Mouse (Mus musculus) stomach, embryonic 16.5 days (tissue): ENCODE data around the gene Gm9774. TPM values are rescaled to one million over a fixed set of nuclear protein-coding genes. Genes with fewer than 3 reads are reported as not detected.

ENCODE experiments used
- ATAC-seq: fragments of 200-750 bp; cut with Nextera tagmentation; 2 replicates; pipeline ENCODE4 v1.8.0; 2017; ENCODE audit warnings: moderate number of reproducible peaks, moderate TSS enrichment; ENCODE audit not compliant: insufficient read depth, low FRiP score
- H3K27ac ChIP-seq: fragments of 300-500 bp; sonication (generic); 2 replicates; pipeline ENCODE4 v1.5.1; 2014; ENCODE audit warnings: low read length
- H3K27me3 ChIP-seq: fragments of 300-500 bp; sonication (generic); 2 replicates; pipeline ENCODE4 v1.6.1; 2014; ENCODE audit warnings: low read length, control low read depth, mixed read lengths; ENCODE audit not compliant: control insufficient read depth, insufficient read depth
- H3K36me3 ChIP-seq: fragments of 300-500 bp; sonication (generic); 2 replicates; pipeline ENCODE4 v1.6.1; 2014; ENCODE audit warnings: low read length; ENCODE audit not compliant: control insufficient read depth, insufficient read depth
- H3K4me1 ChIP-seq: fragments of 300-500 bp; sonication (generic); 2 replicates; pipeline ENCODE4 v1.6.1; 2014; ENCODE audit warnings: low read length, control low read depth, mixed read lengths; ENCODE audit not compliant: control insufficient read depth, insufficient read depth
- H3K4me2 ChIP-seq: fragments of 300-500 bp; sonication (generic); 2 replicates; pipeline ENCODE4 v1.6.1; 2014; ENCODE audit warnings: low read depth, low read length, mixed read lengths
- H3K4me3 ChIP-seq: fragments of 300-500 bp; sonication (generic); replicated peaks from 2 replicates; pipeline ENCODE4 v1.5.1; 2014; ENCODE audit warnings: mild to moderate bottlenecking, low read length
- H3K9ac ChIP-seq: fragments of 300-500 bp; sonication (generic); 2 replicates; pipeline ENCODE4 v1.6.1; 2014; ENCODE audit warnings: low read length
- H3K9me3 ChIP-seq: fragments of 300-500 bp; sonication (generic); replicated peaks from 2 replicates; pipeline ENCODE4 v1.6.1; 2016; ENCODE audit warnings: low read length, control low read depth; ENCODE audit not compliant: control insufficient read depth
- WGBS: fragments of 180-500 bp; shearing (Covaris S2); extraction: QIAGEN DNeasy Blood & Tissue Kit; methylation state at CpG from one replicate; pipeline ENCODE4 v1.1.7; 2014; 5-methylcytosine and 5-hydroxymethylcytosine counted together
- polyA plus RNA-seq: library from polyadenylated mRNA; unstranded; fragments of >200 nt; fragmentation: Nextera tagmentation; extraction: Ambion mirVana; gene quantifications from 2 replicates; pipeline ENCODE4 v1.2.1, GENCODE M21; 2015

The Gm9774 gene
- polyA plus RNA-seq, 1 experiment from 2014 or later: 8.0 TPM

- no peaks in the 10 kb centered on the region for H3K36me3 ChIP-seq
- H3K4me3 ChIP-seq: no peak within 1 kb of the TSS
- no peak for ATAC-seq
- 90% methylated on average over 2 of the region's 2 CpGs for WGBS
- H3K4me1 ChIP-seq: no peaks in the 10 kb centered on the region
- no peak within 1 kb of the TSS for H3K27ac ChIP-seq
- no peaks in the 10 kb centered on the region for H3K9me3 ChIP-seq
- H3K9ac ChIP-seq: no peak within 1 kb of the TSS
- H3K27me3 ChIP-seq: no peaks in the 10 kb centered on the region
- H3K4me2 ChIP-seq: no peak within 1 kb of the TSS
Observed at GRCm38 (mm10) chr3:92407691-92408090, 21.5 kb downstream of the Gm9774 start, which contains the start of gene Sprr2i. Gene Sprr2i (plus strand): TSS chr3:92407991.

GRCm38 (mm10) chr3:92394301-92394700, 34.9 kb downstream of the Gm9774 start:
- H3K4me1 ChIP-seq: no peaks in the 10 kb centered on the region
- H3K4me2 ChIP-seq: no peak overlapping the region
- no peak overlapping the region for H3K27ac ChIP-seq
- 49% methylated on average over 1 of the region's 1 CpGs for WGBS
- no peaks in the 10 kb centered on the region for H3K27me3 ChIP-seq
- no peak overlapping the region for H3K4me3 ChIP-seq
- ATAC-seq: no peak
- H3K9me3 ChIP-seq: no peaks in the 10 kb centered on the region
- no peak overlapping the region for H3K9ac ChIP-seq
- no peaks in the 10 kb centered on the region for H3K36me3 ChIP-seq

GRCm38 (mm10) chr3:92385385-92385784, 43.8 kb downstream of the Gm9774 start, which contains the start of gene Sprr2h:
Gene Sprr2h (plus strand): TSS chr3:92385685.
- no peak within 1 kb of the TSS for H3K4me2 ChIP-seq
- 84% methylated on average over 1 of the region's 1 CpGs for whole genome bisulfite sequencing
- no peak for ATAC-seq
- no peaks in the 10 kb centered on the region for H3K9me3 ChIP-seq
- no peak within 1 kb of the TSS for H3K9ac ChIP-seq
- no peak within 1 kb of the TSS for H3K27ac ChIP-seq
- H3K27me3 ChIP-seq: no peaks in the 10 kb centered on the region
- H3K4me1 ChIP-seq: no peaks in the 10 kb centered on the region
- no peaks in the 10 kb centered on the region for H3K36me3 ChIP-seq
- no peak within 1 kb of the TSS for H3K4me3 ChIP-seq

Other genes with a start within 250 kb of the Gm9774 start
- gene Sprr2a1, start 213.6 kb downstream of the Gm9774 start, polyA plus RNA-seq: 33.7 and 51.7 TPM in 2 replicates
- 2,249 and 3,769 TPM in 2 replicates for gene Sprr2a2, start 213.5 kb downstream of the Gm9774 start, polyA plus RNA-seq
- gene Sprr2a3, start 144.0 kb downstream of the Gm9774 start, polyA plus RNA-seq: 142 and 237 TPM in 2 replicates
- not detected in 2 replicates for gene Sprr2b, start 112.8 kb downstream of the Gm9774 start, polyA plus RNA-seq
- 2.1 and 3.2 TPM in 2 replicates for gene Sprr2d, start 90.3 kb downstream of the Gm9774 start, polyA plus RNA-seq
- not detected in 2 replicates for gene Sprr2e, start 77.3 kb downstream of the Gm9774 start, polyA plus RNA-seq
- not detected in 2 replicates for gene Sprr2f, start 64.2 kb downstream of the Gm9774 start, polyA plus RNA-seq
- 0.39 and 1.3 TPM in 2 replicates for gene Sprr2h, start 43.7 kb downstream of the Gm9774 start, polyA plus RNA-seq
- gene Sprr2i, start 21.4 kb downstream of the Gm9774 start, polyA plus RNA-seq: 4.6 and 10.6 TPM in 2 replicates
- gene Sprr2j-ps, start 11.3 kb downstream of the Gm9774 start, polyA plus RNA-seq: 2.6 and 7.0 TPM in 2 replicates
- gene Sprr2k, start 3.2 kb upstream of the Gm9774 start, polyA plus RNA-seq: 2.8 and 7.6 TPM in 2 replicates
- 3.8 and 9.8 TPM in 2 replicates for gene Sprr1b, start 9.4 kb upstream of the Gm9774 start, polyA plus RNA-seq
- 354 and 827 TPM in 2 replicates for gene Sprr3, start 29.3 kb upstream of the Gm9774 start, polyA plus RNA-seq
- gene Sprr1a, start 56.5 kb upstream of the Gm9774 start, polyA plus RNA-seq: 466 and 940 TPM in 2 replicates
- gene Sprr4, start 71.1 kb upstream of the Gm9774 start, polyA plus RNA-seq: not detected in 2 replicates
- not detected in 2 replicates for gene 2310046K23Rik, start 105.1 kb upstream of the Gm9774 start, polyA plus RNA-seq
- gene Ivl, start 144.3 kb upstream of the Gm9774 start, polyA plus RNA-seq: 1.3 and 2.0 TPM in 2 replicates
- 1.4 and 1.7 TPM in 2 replicates for gene Smcp, start 159.6 kb upstream of the Gm9774 start, polyA plus RNA-seq
- gene 2210017I01Rik, start 178.1 kb upstream of the Gm9774 start, polyA plus RNA-seq: not detected in 2 replicates
- gene Lce6a, start 192.2 kb upstream of the Gm9774 start, polyA plus RNA-seq: not detected in 2 replicates
- 0.40 TPM in 1 of 2 replicates, not detected in the other for gene Lce1a1, start 218.9 kb upstream of the Gm9774 start, polyA plus RNA-seq
- gene Lce1b, start 227.5 kb upstream of the Gm9774 start, polyA plus RNA-seq: not detected in 2 replicates
- gene Lce1a2, start 240.9 kb upstream of the Gm9774 start, polyA plus RNA-seq: 0.26 and 0.45 TPM in 2 replicates
- gene Lce1c, start 249.8 kb upstream of the Gm9774 start, polyA plus RNA-seq: 0.19 TPM in 1 of 2 replicates, not detected in the other